ENCODE assay signal across 8 mouse cellular contexts in the genomic region with DNA sequence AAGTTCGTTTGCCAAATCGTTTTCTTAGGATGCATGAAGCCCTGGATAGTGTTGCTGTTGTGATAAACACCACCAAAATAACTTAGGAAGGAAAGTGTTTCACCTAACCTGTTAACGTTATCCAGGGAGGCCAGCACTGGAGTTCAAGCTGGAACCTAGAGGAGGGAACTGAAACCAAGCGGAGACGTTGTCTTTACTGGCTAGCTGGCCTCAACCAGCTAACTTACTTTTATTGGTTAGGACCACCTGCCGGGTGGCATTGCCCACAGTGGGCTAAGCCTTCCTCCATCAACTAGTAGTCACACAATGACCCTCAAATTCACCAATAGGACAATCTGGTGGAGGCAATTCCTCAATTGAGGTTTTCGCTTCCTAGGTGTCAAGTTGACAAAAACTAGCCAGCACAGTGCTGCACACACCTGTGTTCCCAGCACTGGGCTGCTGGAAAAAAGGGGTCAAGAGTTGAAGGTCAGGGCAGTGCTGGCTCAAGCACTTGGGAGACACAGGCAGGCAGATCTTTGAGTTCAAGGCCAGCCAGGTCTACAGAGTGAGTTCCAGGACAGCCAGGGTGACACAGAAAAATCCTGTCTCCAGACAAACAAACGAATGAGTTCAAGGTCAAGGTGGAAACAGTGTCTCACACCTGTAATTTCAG. TPM values are rescaled to one million over a fixed set of nuclear protein-coding genes. Genes with fewer than 3 reads are reported as not detected.
DNase-seq lines count a peak whose midpoint lies in the region; ATAC-seq and TF ChIP-seq lines count a peak whose summit lies in the region.

No protein-coding gene starts in this region.

- peak overlapping the region; percentile 13; the same call in 1 of the 2 replicates for H3K9ac ChIP-seq in heart, embryonic 14.5 days (ENCODE audit: low read length)
- no peak overlapping the region for H3K9ac ChIP-seq in limb, embryonic 12.5 days (replicated peaks)

- no peak overlapping the region for H3K4me3 ChIP-seq in heart, embryonic 14.5 days (ENCODE audit: control insufficient read depth in 1 of 2, insufficient read depth in 1 of 2, low read depth in 1 of 2, low read length in 2 of 2)
- peak overlapping the region; percentile 100; the same call in 1 of the 2 replicates for H3K4me3 ChIP-seq in E14TG2a.4 (replicated peaks; ENCODE audit: low read length)
- H3K4me3 ChIP-seq in embryonic facial prominence, embryonic 10.5 days: peak overlapping the region; percentile 90; the same call in 1 of the 2 replicates
- no peak overlapping the region for H3K4me3 ChIP-seq in limb, embryonic 12.5 days (replicated peaks)

- intact Hi-C loops in heart, postnatal 36 days (cut with DNase I): loop anchor here (2.0 to 10.0 kb wide), 2 partner anchors 94 to 354 kb away; partner anchors contain the start of gene Zcchc7
- intact Hi-C loops in gastrocnemius, postnatal 36 days (cut with DNase I): no loop called here

- 65% methylated on average over 8 of the region's 8 CpGs for WGBS in heart, embryonic 14.5 days
- 72% methylated on average over 8 of the region's 8 CpGs for WGBS in embryonic facial prominence, embryonic 10.5 days
- 69% methylated on average over 8 of the region's 8 CpGs for WGBS in limb, embryonic 12.5 days

- peaks cover 4 to 13% of the 10 kb centered on the region in 2 experiments for H3K4me1 ChIP-seq in heart, embryonic 14.5 days (ENCODE audit: control insufficient read depth in 2 of 2, insufficient read depth in 2 of 2, low read length in 2 of 2)
- H3K4me1 ChIP-seq in E14TG2a.4 (replicated peaks; ENCODE audit: low read depth, low read length): peaks cover 52% of the 10 kb centered on the region
- peaks cover 15% of the 10 kb centered on the region for H3K4me1 ChIP-seq in embryonic facial prominence, embryonic 10.5 days
- peaks cover 10% of the 10 kb centered on the region for H3K4me1 ChIP-seq in limb, embryonic 12.5 days (replicated peaks)

- TF ChIP-seq CTCF in E14TG2a.4 (conservative IDR thresholded peaks at IDR 0.05; ENCODE audit: low read length): no peak

- H3K27ac ChIP-seq in heart, embryonic 14.5 days (replicated peaks in 1 of 2; ENCODE audit: control insufficient read depth in 1 of 2, insufficient read depth in 1 of 2, low read depth in 2 of 2, low read length in 2 of 2): no peak overlapping the region
- H3K27ac ChIP-seq in embryonic facial prominence, embryonic 10.5 days (replicated peaks): no peak overlapping the region
- H3K27ac ChIP-seq in limb, embryonic 12.5 days: no peak overlapping the region

- no peaks in the 10 kb centered on the region for H3K27me3 ChIP-seq in heart, embryonic 14.5 days (ENCODE audit: control insufficient read depth, insufficient read depth, low read length)
- H3K27me3 ChIP-seq in E14TG2a.4 (ENCODE audit: insufficient read depth, low read length): no peaks in the 10 kb centered on the region
- no peaks in the 10 kb centered on the region for H3K27me3 ChIP-seq in embryonic facial prominence, embryonic 10.5 days (replicated peaks; ENCODE audit: low read depth, poor library complexity, severe bottlenecking)
- H3K27me3 ChIP-seq in limb, embryonic 12.5 days: no peaks in the 10 kb centered on the region

- H3K36me3 ChIP-seq in heart, embryonic 14.5 days (ENCODE audit: control insufficient read depth, insufficient read depth, low read length): peaks cover 27% of the 10 kb centered on the region
- H3K36me3 ChIP-seq in E14TG2a.4 (ENCODE audit: insufficient read depth, low read length): peaks cover 31% of the 10 kb centered on the region
- peaks cover 24% of the 10 kb centered on the region for H3K36me3 ChIP-seq in embryonic facial prominence, embryonic 10.5 days (replicated peaks)
- peaks cover 22% of the 10 kb centered on the region for H3K36me3 ChIP-seq in limb, embryonic 12.5 days

- peak overlapping the region; percentile 39 for H3K4me2 ChIP-seq in heart, embryonic 14.5 days (ENCODE audit: low read length)
- peak overlapping the region; percentile 64; the same call in 1 of the 2 replicates for H3K4me2 ChIP-seq in limb, embryonic 12.5 days

- no peaks in the 10 kb centered on the region for H3K9me3 ChIP-seq in heart, embryonic 14.5 days (ENCODE audit: control insufficient read depth, low read length)
- H3K9me3 ChIP-seq in E14TG2a.4 (ENCODE audit: low read length): no peaks in the 10 kb centered on the region
- no peaks in the 10 kb centered on the region for H3K9me3 ChIP-seq in embryonic facial prominence, embryonic 10.5 days
- H3K9me3 ChIP-seq in limb, embryonic 12.5 days: no peaks in the 10 kb centered on the region

- ATAC-seq in heart, embryonic 14.5 days (ENCODE audit: insufficient number of reproducible peaks, insufficient read depth, low FRiP score, low read depth): no peak
- ATAC-seq in limb, embryonic 12.5 days (ENCODE audit: insufficient number of reproducible peaks, insufficient read depth, low FRiP score, low TSS enrichment, low read depth): no peak

- no peak for DNase-seq in heart, postnatal 36 days
- no peak for DNase-seq in embryonic facial prominence, embryonic 10.5 days (ENCODE audit: low spot score)
- no peak for DNase-seq in layer of hippocampus, adult 18-20 months (ENCODE audit: low spot score in 2 of 2)
- no peak for DNase-seq in c-Kit-positive CD71-positive TER-119-positive erythroid progenitor cells, embryonic 14.5 days (ENCODE audit: low spot score)
- DNase-seq in gastrocnemius, postnatal 36 days: no peak

RNA-seq across cellular contexts. Expression of gene Tomm5, which starts 0.7 kb away (rescaled TPM):
- 247 and 250 TPM in 2 replicates for polyA plus RNA-seq in heart, embryonic 14.5 days (2014; fragmentation: Nextera tagmentation; extraction: Ambion mirVana)
- total RNA-seq in heart, postnatal 36 days (2021): 100 to 1,000 TPM; 211 to 244 TPM
- 227 and 234 TPM in 2 replicates for polyA plus RNA-seq in embryonic facial prominence, embryonic 10.5 days (2016; fragmentation: Nextera tagmentation; extraction: Ambion mirVana)
- 196 and 201 TPM in 2 replicates for polyA plus RNA-seq in limb, embryonic 12.5 days (2016; fragmentation: Nextera tagmentation; extraction: Ambion mirVana)
- total RNA-seq in layer of hippocampus, adult 18-20 months (2021): 10 to 100 TPM; 65.4 to 66.6 TPM
- total RNA-seq in gastrocnemius, postnatal 36 days (2021): 10 to 100 TPM; 75.1 to 79.8 TPM

RNA-seq across cellular contexts. Expression of gene Fbxo10, which starts 24.2 kb away (rescaled TPM):
- polyA plus RNA-seq in heart, embryonic 14.5 days (2014; fragmentation: Nextera tagmentation; extraction: Ambion mirVana): 12.5 and 14.5 TPM in 2 replicates
- total RNA-seq in heart, postnatal 36 days (2021): 10 to 100 TPM; 10.4 to 12.0 TPM
- polyA plus RNA-seq in embryonic facial prominence, embryonic 10.5 days (2016; fragmentation: Nextera tagmentation; extraction: Ambion mirVana): 16.4 and 16.9 TPM in 2 replicates
- 17.1 and 18.9 TPM in 2 replicates for polyA plus RNA-seq in limb, embryonic 12.5 days (2016; fragmentation: Nextera tagmentation; extraction: Ambion mirVana)
- 10 to 100 TPM; 45.2 to 47.4 TPM for total RNA-seq in layer of hippocampus, adult 18-20 months (2021)
- total RNA-seq in gastrocnemius, postnatal 36 days (2021): 1 to 10 TPM; 2.2 to 2.4 TPM

Comparison
In these comparisons a context has a peak if more than half of its experiments do, and no peak if none do; other contexts are left out.
1. H3K4me3 ChIP-seq: peak in E14TG2a.4 (single experiment) and embryonic facial prominence, embryonic 10.5 days (single experiment); none in heart, embryonic 14.5 days (0 of 2) and limb, embryonic 12.5 days (single experiment).